Mouse (Mus musculus) liver, embryonic 15.5 days (tissue): ENCODE results near the gene Kcnj9. TPM values are rescaled to one million over a fixed set of nuclear protein-coding genes. Genes with fewer than 3 reads are reported as not detected.
A peak's percentile ranks its signal among the peaks of the same experiment; 100 is the strongest.

Experiments used
- ATAC-seq: fragments of 200-750 bp; cut with Nextera tagmentation; 2 replicates; pipeline ENCODE4 v1.8.0; 2017; ENCODE audit warnings: moderate number of reproducible peaks, mild to moderate bottlenecking, moderate library complexity; ENCODE audit not compliant: insufficient read depth
- H3K27ac ChIP-seq: fragments of 300-500 bp; sonication (generic); replicated peaks from 2 replicates; pipeline ENCODE4 v1.5.1; 2015; ENCODE audit warnings: mild to moderate bottlenecking, inconsistent platforms
- H3K27me3 ChIP-seq: fragments of 300-500 bp; sonication (generic); 2 replicates; pipeline ENCODE4 v1.6.1; 2015; ENCODE audit warnings: mild to moderate bottlenecking, inconsistent platforms
- H3K36me3 ChIP-seq: fragments of 300-500 bp; sonication (generic); replicated peaks from 2 replicates; pipeline ENCODE4 v1.6.1; 2015; ENCODE audit warnings: moderate library complexity, mild to moderate bottlenecking, inconsistent platforms
- H3K4me1 ChIP-seq: fragments of 300-500 bp; sonication (generic); replicated peaks from 2 replicates; pipeline ENCODE4 v1.6.1; 2015; ENCODE audit warnings: inconsistent platforms
- H3K4me2 ChIP-seq: fragments of 300-500 bp; sonication (generic); 2 replicates; pipeline ENCODE4 v1.6.1; 2015; ENCODE audit warnings: moderate library complexity, mild to moderate bottlenecking, inconsistent platforms
- H3K4me3 ChIP-seq: fragments of 300-500 bp; sonication (generic); replicated peaks from 2 replicates; pipeline ENCODE4 v1.5.1; 2015; ENCODE audit warnings: mild to moderate bottlenecking, inconsistent platforms
- H3K9ac ChIP-seq: fragments of 300-500 bp; sonication (generic); 2 replicates; pipeline ENCODE4 v1.6.1; 2015; ENCODE audit warnings: moderate library complexity, mild to moderate bottlenecking, inconsistent platforms
- H3K9me3 ChIP-seq: fragments of 300-500 bp; sonication (generic); replicated peaks from 2 replicates; pipeline ENCODE4 v1.6.1; 2016; ENCODE audit warnings: inconsistent platforms
- WGBS: fragments of 180-500 bp; shearing (Covaris S2); methylation state at CpG from one replicate; pipeline ENCODE4 v1.1.7; 2015; ENCODE audit warnings: mixed read lengths; ENCODE audit not compliant: insufficient replicate concordance; 5-methylcytosine and 5-hydroxymethylcytosine counted together
- polyA plus RNA-seq: library from polyadenylated mRNA; unstranded; fragments of >200 nt; fragmentation: Nextera tagmentation; extraction: Ambion mirVana; gene quantifications from 2 replicates; pipeline ENCODE4 v1.2.1, GENCODE M21; 2015

Gene Kcnj9
- 0.03 TPM in 1 of 2 replicates, not detected in the other for polyA plus RNA-seq

GRCm38 (mm10) chr1:172329131-172329530 is at the start of gene Kcnj9:
Gene Kcnj9 (minus strand): TSS chr1:172329318.
- ATAC-seq, result no peak
- H3K27ac ChIP-seq, result no peak within 1 kb of the TSS
- no peak within 1 kb of the TSS for H3K9ac ChIP-seq
- H3K36me3 ChIP-seq, result no peaks in the 10 kb centered on the region
- H3K4me3 ChIP-seq, result no peak within 1 kb of the TSS
- H3K4me2 ChIP-seq, result no peak within 1 kb of the TSS
- no peaks in the 10 kb centered on the region for H3K9me3 ChIP-seq
- WGBS, result 29% methylated on average over 9 of the region's 9 CpGs
- peaks cover 93% of the 10 kb centered on the region for H3K27me3 ChIP-seq
- 0 out of 2 replicates have a peak, but pooled peaks cover 6% of the 10 kb centered on the region for H3K4me1 ChIP-seq

- ATAC-seq, result peak; percentile 57
- Histone ChIP-seq H3K9me3 (no peaks in the 10 kb centered on the region), H3K4me2 (peak overlapping the region; percentile 98), H3K4me3 (peak overlapping the region; percentile 98), H3K4me1 (peaks cover 28% of the 10 kb centered on the region), H3K27ac (peak overlapping the region; percentile 77), H3K27me3 (no peaks in the 10 kb centered on the region), H3K9ac (peak overlapping the region; percentile 85), H3K36me3 (peaks cover 16% of the 10 kb centered on the region)
- WGBS, result 2% methylated on average over 62 of the region's 62 CpGs
Observed at GRCm38 (mm10) chr1:172376758-172377458, 47.8 kb upstream of the Kcnj9 start.

GRCm38 (mm10) chr1:172376198-172376667 is 47.1 kb upstream of the Kcnj9 start, which contains the start of gene Pigm:
Gene Pigm (plus strand): TSS chr1:172376546.
- peak within 1 kb of the TSS; percentile 98 for H3K4me3 ChIP-seq
- peak within 1 kb of the TSS; percentile 98 for H3K4me2 ChIP-seq
- 0 out of 2 replicates have a peak, but pooled peaks cover 2% of the 10 kb centered on the region for H3K27me3 ChIP-seq
- peaks cover 28% of the 10 kb centered on the region for H3K4me1 ChIP-seq
- under 1% methylated on average over 36 of the region's 39 CpGs for WGBS
- ATAC-seq, result peak; percentile 98
- H3K36me3 ChIP-seq, result peaks cover 13% of the 10 kb centered on the region
- H3K9ac ChIP-seq, result peak within 1 kb of the TSS; percentile 85
- peak within 1 kb of the TSS; percentile 90 for H3K27ac ChIP-seq
- H3K9me3 ChIP-seq, result no peaks in the 10 kb centered on the region

GRCm38 (mm10) chr1:172368768-172369418 is 39.8 kb upstream of the Kcnj9 start:
- peaks cover 14% of the 10 kb centered on the region for H3K4me1 ChIP-seq
- H3K27me3 ChIP-seq, result 0 out of 2 replicates have a peak, but pooled peaks cover 15% of the 10 kb centered on the region
- no peak overlapping the region for H3K4me3 ChIP-seq

GRCm38 (mm10) chr1:172364684-172365083 is 35.6 kb upstream of the Kcnj9 start:
- peak; percentile 54 for ATAC-seq
- 2% methylated on average over 6 of the region's 6 CpGs for WGBS
- Histone ChIP-seq H3K4me1 (peaks cover 14% of the 10 kb centered on the region), H3K36me3 (no peaks in the 10 kb centered on the region), H3K27me3 (peaks cover 8% of the 10 kb centered on the region; the same call in 1 of the 2 replicates), H3K9ac (no peak overlapping the region), H3K4me2 (peak overlapping the region; percentile 37), H3K4me3 (no peak overlapping the region; the same call in 1 of the 2 replicates), H3K9me3 (no peaks in the 10 kb centered on the region), H3K27ac (no peak overlapping the region)

More at GRCm38 (mm10) chr1:172368768-172369418, 39.8 kb upstream of the Kcnj9 start:
- H3K27ac ChIP-seq, result no peak overlapping the region
- H3K9ac ChIP-seq, result no peak overlapping the region
- ATAC-seq, result no peak
- WGBS, result 27% methylated on average over 23 of the region's 23 CpGs
- H3K4me2 ChIP-seq, result peak overlapping the region; percentile 31; the same call in 1 of the 2 replicates
- H3K36me3 ChIP-seq, result no peaks in the 10 kb centered on the region
- no peaks in the 10 kb centered on the region for H3K9me3 ChIP-seq

GRCm38 (mm10) chr1:172358341-172358740 is 29.2 kb upstream of the Kcnj9 start:
- Histone ChIP-seq H3K4me3 (no peak overlapping the region), H3K36me3 (no peaks in the 10 kb centered on the region), H3K4me1 (no peaks in the 10 kb centered on the region), H3K9ac (no peak overlapping the region), H3K27me3 (peaks cover 15% of the 10 kb centered on the region), H3K9me3 (no peaks in the 10 kb centered on the region), H3K4me2 (no peak overlapping the region), H3K27ac (no peak overlapping the region)
- ATAC-seq, result no peak
- WGBS, result 54% methylated on average over 10 of the region's 10 CpGs

- ATAC-seq, result no peak
- Histone ChIP-seq H3K4me2 (no peak overlapping the region), H3K4me1 (no peaks in the 10 kb centered on the region), H3K36me3 (no peaks in the 10 kb centered on the region), H3K9ac (no peak overlapping the region), H3K9me3 (no peaks in the 10 kb centered on the region), H3K27ac (no peak overlapping the region), H3K27me3 (peaks cover 15% of the 10 kb centered on the region), H3K4me3 (no peak overlapping the region)
- WGBS, result 0% methylated on average over 1 of the region's 1 CpGs
Observed at GRCm38 (mm10) chr1:172357550-172357949, 28.4 kb upstream of the Kcnj9 start.

- peaks cover 33% of the 10 kb centered on the region for H3K27me3 ChIP-seq
- no peaks in the 10 kb centered on the region for H3K9me3 ChIP-seq
- H3K36me3 ChIP-seq, result no peaks in the 10 kb centered on the region
- ATAC-seq, result no peak
- H3K4me3 ChIP-seq, result no peak overlapping the region
- no peaks in the 10 kb centered on the region for H3K4me1 ChIP-seq
- H3K4me2 ChIP-seq, result no peak overlapping the region
- H3K27ac ChIP-seq, result no peak overlapping the region
- 51% methylated on average over 3 of the region's 3 CpGs for WGBS
- no peak overlapping the region for H3K9ac ChIP-seq
Observed at GRCm38 (mm10) chr1:172355336-172355735, 26.2 kb upstream of the Kcnj9 start.

GRCm38 (mm10) chr1:172352453-172352852 is 23.3 kb upstream of the Kcnj9 start:
- Histone ChIP-seq H3K9ac (no peak overlapping the region), H3K4me1 (no peaks in the 10 kb centered on the region), H3K9me3 (no peaks in the 10 kb centered on the region), H3K36me3 (no peaks in the 10 kb centered on the region), H3K27ac (no peak overlapping the region), H3K27me3 (peaks cover 37% of the 10 kb centered on the region), H3K4me2 (no peak overlapping the region), H3K4me3 (no peak overlapping the region)
- no peak for ATAC-seq
- 18% methylated on average over 3 of the region's 3 CpGs for WGBS

- H3K36me3 ChIP-seq, result no peaks in the 10 kb centered on the region
- H3K4me1 ChIP-seq, result peaks cover 3% of the 10 kb centered on the region
- no peak overlapping the region for H3K4me2 ChIP-seq
- 46% methylated on average over 6 of the region's 6 CpGs for WGBS
- peaks cover 37% of the 10 kb centered on the region for H3K27me3 ChIP-seq
- no peak overlapping the region for H3K4me3 ChIP-seq
- no peak for ATAC-seq
- no peaks in the 10 kb centered on the region for H3K9me3 ChIP-seq
- no peak overlapping the region for H3K27ac ChIP-seq
- H3K9ac ChIP-seq, result no peak overlapping the region
Observed at GRCm38 (mm10) chr1:172352001-172352400, 22.9 kb upstream of the Kcnj9 start.
